Mouse (Mus musculus) liver, embryonic 14.5 days (tissue): Measurements from ENCODE around the gene Slc3a2. TPM values are rescaled to one million over a fixed set of nuclear protein-coding genes. Genes with fewer than 3 reads are reported as not detected.

Source experiments
- ATAC-seq: fragments of 200-750 bp; cut with Nextera tagmentation; 2 replicates; pipeline ENCODE4 v1.8.0; 2017; ENCODE audit warnings: moderate number of reproducible peaks, mild to moderate bottlenecking, moderate library complexity; ENCODE audit not compliant: insufficient read depth
- DNase-seq, 3 experiments: peaks; one replicate each; pipeline ENCODE4 v3.0.0-alpha.2; 2012 to 2013; ENCODE audit warnings: low read depth in 3 of 3, low spot score in 3 of 3
- H3K27ac ChIP-seq: fragments of 300-500 bp; sonication (generic); 2 replicates; pipeline ENCODE4 v1.5.1; 2014; ENCODE audit warnings: moderate library complexity, mild to moderate bottlenecking, control low read depth, inconsistent platforms
- H3K27me3 ChIP-seq: fragments of 300-500 bp; sonication (generic); 2 replicates; pipeline ENCODE4 v1.6.1; 2014; ENCODE audit warnings: mild to moderate bottlenecking, low read length, moderate library complexity; ENCODE audit not compliant: control insufficient read depth, insufficient read depth
- H3K36me3 ChIP-seq: fragments of 300-500 bp; sonication (generic); replicated peaks from 2 replicates; pipeline ENCODE4 v1.6.1; 2014; ENCODE audit warnings: low read depth; ENCODE audit not compliant: control insufficient read depth, insufficient read depth
- H3K4me1 ChIP-seq, 2 experiments: fragments of 200-500 bp in 1 of 2; fragments of 300-500 bp in 1 of 2; sonication (generic) in 1 of 2; replicated peaks; 2 replicates each; pipeline ENCODE4 v1.6.1; 2012 to 2014; ENCODE audit warnings: antibody characterized with exemption in 1 of 2, inconsistent platforms in 1 of 2, low read length in 1 of 2; ENCODE audit not compliant: control insufficient read depth in 2 of 2, insufficient read depth in 2 of 2
- H3K4me2 ChIP-seq: fragments of 300-500 bp; sonication (generic); 2 replicates; pipeline ENCODE4 v1.6.1; 2014; ENCODE audit warnings: low read depth, mild to moderate bottlenecking, control low read depth, moderate library complexity
- H3K4me3 ChIP-seq, 2 experiments: fragments of 200-500 bp in 1 of 2; fragments of 300-500 bp in 1 of 2; sonication (generic) in 1 of 2; 2 replicates each; pipeline ENCODE4 v1.5.1; 2012 to 2014; ENCODE audit warnings: low read depth in 2 of 2, low read length in 2 of 2, mild to moderate bottlenecking in 2 of 2, control low read depth in 1 of 2, inconsistent platforms in 1 of 2, moderate library complexity in 1 of 2; ENCODE audit not compliant: insufficient read depth in 1 of 2
- H3K9ac ChIP-seq: fragments of 300-500 bp; sonication (generic); replicated peaks from 2 replicates; pipeline ENCODE4 v1.6.1; 2014; ENCODE audit warnings: mild to moderate bottlenecking, control low read depth, moderate library complexity
- H3K9me3 ChIP-seq: fragments of 300-500 bp; sonication (generic); 2 replicates; pipeline ENCODE4 v1.6.1; 2016; ENCODE audit warnings: low read length, mixed read lengths; ENCODE audit not compliant: control insufficient read depth
- CTCF ChIP-seq: IDR thresholded peaks from 2 replicates; pipeline ENCODE4 v1.5.1; 2016; ENCODE audit warnings: antibody characterized with exemption, low read depth, control low read depth
- EP300 ChIP-seq: IDR thresholded peaks from 2 replicates; pipeline ENCODE4 v1.6.1; 2016; ENCODE audit warnings: antibody characterized with exemption, low read depth
- WGBS: fragments of 180-500 bp; shearing (Covaris S2); extraction: QIAGEN DNeasy Blood & Tissue Kit; methylation state at CpG from one replicate; pipeline ENCODE4 v1.1.7; 2014; ENCODE audit not compliant: insufficient replicate concordance; 5-methylcytosine and 5-hydroxymethylcytosine counted together
- polyA plus RNA-seq, 2 experiments: library from polyadenylated mRNA; depleted of rRNA in 1 of 2; stranded (reverse) in 1 of 2; unstranded in 1 of 2; fragments of >200 nt; fragmentation: Nextera tagmentation in 1 of 2; extraction: Ambion mirVana in 1 of 2; gene quantifications; 2 replicates each; pipeline versions ENCODE4 v1.2.1 to v1.2.3; 2012 to 2014

The Slc3a2 gene
- polyA plus RNA-seq, 2 experiments = 82.2 to 89.1 TPM

GRCm38 (mm10) chr19:8745382-8745781, 22.2 kb upstream of the Slc3a2 start:
- Histone ChIP-seq H3K9me3 (no peaks in the 10 kb centered on the region), H3K9ac (no peak overlapping the region), H3K4me3 (no peak overlapping the region), H3K4me2 (no peak overlapping the region), H3K4me1 (peaks cover 9 to 13% of the 10 kb centered on the region in 2 experiments), H3K27me3 (no peaks in the 10 kb centered on the region), H3K36me3 (peaks cover 77% of the 10 kb centered on the region), H3K27ac (no peak overlapping the region)
- TF ChIP-seq EP300 = no peak
- TF ChIP-seq CTCF = no peak
- no peak for DNase-seq
- WGBS = 77% methylated on average over 1 of the region's 1 CpGs
- no peak for ATAC-seq

- Histone ChIP-seq H3K9me3 (no peaks in the 10 kb centered on the region), H3K27ac (peak overlapping the region; percentile 88), H3K36me3 (peaks cover 71% of the 10 kb centered on the region), H3K27me3 (no peaks in the 10 kb centered on the region), H3K4me3 (peak overlapping the region; percentile 85 to 99), H3K4me1 (peaks cover 9 to 13% of the 10 kb centered on the region in 2 experiments), H3K9ac (peak overlapping the region; percentile 97), H3K4me2 (peak overlapping the region; percentile 92)
- DNase-seq = no peak
- WGBS = 8% methylated on average over 14 of the region's 14 CpGs
- TF ChIP-seq EP300 = no peak
- no peak for TF ChIP-seq CTCF
- ATAC-seq = no peak
These were observed 19.0 kb upstream of the Slc3a2 start for GRCm38 (mm10) chr19:8742176-8742575.

- peak within 1 kb of the TSS; percentile 88 for H3K27ac ChIP-seq
- peak within 1 kb of the TSS; percentile 92 for H3K4me2 ChIP-seq
- peak within 1 kb of the TSS; percentile 97 for H3K9ac ChIP-seq
- under 1% methylated on average over 36 of the region's 36 CpGs for WGBS
- peaks cover 64% of the 10 kb centered on the region for H3K36me3 ChIP-seq
- H3K4me1 ChIP-seq = peaks cover 9 to 15% of the 10 kb centered on the region in 2 experiments
- TF ChIP-seq CTCF = peak; percentile 51
- TF ChIP-seq EP300 = no peak
- no peaks in the 10 kb centered on the region for H3K27me3 ChIP-seq
- peak; percentile 97 for ATAC-seq
- no peaks in the 10 kb centered on the region for H3K9me3 ChIP-seq
- H3K4me3 ChIP-seq = peak within 1 kb of the TSS; percentile 85 to 99
- DNase-seq = peak; percentile 97 to 98 (median 98)
These were observed 18.2 kb upstream of the Slc3a2 start, which contains the start of gene Stx5a for GRCm38 (mm10) chr19:8741243-8741869. TSS of gene Stx5a (plus strand) at chr19:8741413.

GRCm38 (mm10) chr19:8740603-8741002, 17.4 kb upstream of the Slc3a2 start, which contains the start of gene 1700092M07Rik:
TSS of gene 1700092M07Rik (plus strand) at chr19:8740718.
- ATAC-seq (no peak), DNase-seq (no peak)
- Histone ChIP-seq H3K4me3 (peak within 1 kb of the TSS; percentile 85 to 99), H3K4me2 (peak within 1 kb of the TSS; percentile 64), H3K27ac (peak within 1 kb of the TSS; percentile 88), H3K9ac (peak within 1 kb of the TSS; percentile 97), H3K9me3 (no peaks in the 10 kb centered on the region), H3K36me3 (peaks cover 56% of the 10 kb centered on the region), H3K4me1 (peaks cover 9 to 15% of the 10 kb centered on the region in 2 experiments), H3K27me3 (no peaks in the 10 kb centered on the region)
- WGBS = 74% methylated on average over 14 of the region's 14 CpGs
- no peak for TF ChIP-seq EP300
- no peak for TF ChIP-seq CTCF

- no peaks in the 10 kb centered on the region for H3K9me3 ChIP-seq
These were observed 16.5 kb upstream of the Slc3a2 start for GRCm38 (mm10) chr19:8739646-8740045.

More at GRCm38 (mm10) chr19:8739646-8740045, 16.5 kb upstream of the Slc3a2 start:
- H3K9ac ChIP-seq = no peak overlapping the region
- no peak for TF ChIP-seq CTCF
- no peak for TF ChIP-seq EP300
- no peak for DNase-seq
- peaks cover 47% of the 10 kb centered on the region for H3K36me3 ChIP-seq
- peaks cover 11 to 18% of the 10 kb centered on the region in 2 experiments for H3K4me1 ChIP-seq
- 79% methylated on average over 6 of the region's 6 CpGs for WGBS
- no peak overlapping the region for H3K4me2 ChIP-seq
- H3K4me3 ChIP-seq = no peak overlapping the region
- H3K27ac ChIP-seq = no peak overlapping the region
- ATAC-seq = no peak
- no peaks in the 10 kb centered on the region for H3K27me3 ChIP-seq
